Mouse (Mus musculus) left cerebral cortex, postnatal 14 days (tissue): ENCODE measurements around the gene Foxp1. TPM values are rescaled to one million over a fixed set of nuclear protein-coding genes. Genes with fewer than 3 reads are reported as not detected.

Experiments
- DNase-seq, 2 experiments: peaks; one replicate each; pipeline ENCODE4 v3.0.0; 2021 to 2022; ENCODE audit warnings: low spot score in 2 of 2, mixed read lengths in 1 of 2
- intact Hi-C: fragments of 180-260 bp; cut with DNase I; formaldehyde crosslinking; loops from one replicate; pipeline ENCODE4 v1.15.1; 2025
- total RNA-seq, 2 experiments: library from RNA; stranded (reverse); gene quantifications; 2 replicates each; pipeline ENCODE4 v1.2.3; 2021

The Foxp1 gene
- total RNA-seq, 2 experiments from 2014 or later = 137 to 149 TPM

DNA sequence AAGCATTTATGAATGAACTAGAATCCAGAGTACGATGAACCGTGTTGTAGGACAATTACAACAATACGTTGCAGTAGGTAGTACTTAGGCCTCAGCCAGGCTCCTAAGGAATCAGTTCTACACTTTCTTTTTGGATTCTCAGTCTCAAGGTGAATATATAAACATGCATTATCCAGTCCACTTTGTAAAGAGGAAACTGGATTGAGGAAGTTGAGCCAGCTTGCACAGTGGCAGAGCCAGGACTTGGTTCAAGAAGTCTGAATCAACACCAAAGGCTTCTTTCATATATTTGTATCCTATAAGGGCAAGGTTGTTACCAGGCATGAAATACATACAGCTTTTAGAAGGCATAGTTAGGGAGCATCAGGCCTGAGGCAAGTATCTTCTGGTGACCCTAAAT lies 178.2 kb downstream of the Foxp1 start:
- intact Hi-C loops = no loop called here
- no peak for DNase-seq

DNA sequence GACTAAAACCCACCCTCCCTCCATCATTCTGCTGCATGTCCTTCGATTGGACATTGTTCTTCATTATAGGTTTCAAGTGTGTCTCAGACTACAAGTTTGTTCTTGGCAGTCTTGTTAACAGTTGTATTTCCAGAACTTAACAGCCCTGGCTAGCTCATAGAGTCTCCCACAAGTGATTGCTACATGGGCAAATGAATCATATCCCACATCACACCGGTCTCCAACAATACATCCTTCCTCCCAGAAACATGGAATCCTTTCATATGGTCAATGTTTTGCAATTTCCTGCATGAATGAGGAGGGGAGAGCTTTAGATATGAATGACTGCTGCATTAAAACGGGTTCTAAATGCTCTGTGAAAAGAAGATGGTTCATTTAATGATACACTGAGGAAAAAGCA lies 178.7 kb downstream of the Foxp1 start:
- DNase-seq = no peak

DNA sequence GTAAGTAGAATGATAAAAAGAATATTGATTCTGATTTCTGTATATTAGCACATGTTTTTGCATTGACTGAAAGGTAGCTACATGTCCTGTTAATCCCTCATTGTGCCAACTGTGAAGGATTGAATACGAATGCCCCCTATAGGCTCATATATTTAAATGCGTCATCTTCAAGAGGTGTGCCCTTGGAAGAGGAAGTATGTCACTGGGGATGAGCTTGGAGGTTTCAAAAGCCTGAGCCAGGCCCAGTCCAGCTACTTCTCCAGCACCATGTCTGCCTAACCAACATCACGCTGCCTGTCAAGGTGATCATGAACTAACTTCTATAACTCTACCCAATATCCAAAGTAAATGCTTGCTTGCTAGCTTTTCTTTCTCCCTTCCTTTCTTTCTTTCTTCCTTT lies 180.1 kb downstream of the Foxp1 start:
- no peak for DNase-seq
- intact Hi-C loops = no loop called here

More for the DNA sequence above, 178.7 kb downstream of the Foxp1 start:
- intact Hi-C loops = no loop called here

DNA sequence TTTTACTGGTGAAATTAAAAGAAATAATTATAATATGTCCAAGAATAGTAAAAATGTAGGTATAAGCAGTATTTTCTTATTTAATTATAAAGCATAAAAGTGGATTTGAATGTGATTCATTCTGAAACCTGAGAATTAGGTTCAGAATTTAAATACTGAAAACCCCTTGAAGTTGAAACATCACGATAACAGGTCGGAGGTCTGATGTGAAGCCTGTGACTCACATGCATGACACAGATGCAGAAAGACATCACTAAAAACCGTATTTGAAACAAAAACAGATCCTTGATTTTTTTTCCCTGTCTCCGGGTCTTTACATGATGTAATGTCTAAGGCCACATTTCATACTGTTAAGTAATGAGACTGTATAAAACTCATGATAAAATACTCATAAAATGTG lies 181.6 kb downstream of the Foxp1 start:
- intact Hi-C loops = no loop called here
- no peak for DNase-seq

DNA sequence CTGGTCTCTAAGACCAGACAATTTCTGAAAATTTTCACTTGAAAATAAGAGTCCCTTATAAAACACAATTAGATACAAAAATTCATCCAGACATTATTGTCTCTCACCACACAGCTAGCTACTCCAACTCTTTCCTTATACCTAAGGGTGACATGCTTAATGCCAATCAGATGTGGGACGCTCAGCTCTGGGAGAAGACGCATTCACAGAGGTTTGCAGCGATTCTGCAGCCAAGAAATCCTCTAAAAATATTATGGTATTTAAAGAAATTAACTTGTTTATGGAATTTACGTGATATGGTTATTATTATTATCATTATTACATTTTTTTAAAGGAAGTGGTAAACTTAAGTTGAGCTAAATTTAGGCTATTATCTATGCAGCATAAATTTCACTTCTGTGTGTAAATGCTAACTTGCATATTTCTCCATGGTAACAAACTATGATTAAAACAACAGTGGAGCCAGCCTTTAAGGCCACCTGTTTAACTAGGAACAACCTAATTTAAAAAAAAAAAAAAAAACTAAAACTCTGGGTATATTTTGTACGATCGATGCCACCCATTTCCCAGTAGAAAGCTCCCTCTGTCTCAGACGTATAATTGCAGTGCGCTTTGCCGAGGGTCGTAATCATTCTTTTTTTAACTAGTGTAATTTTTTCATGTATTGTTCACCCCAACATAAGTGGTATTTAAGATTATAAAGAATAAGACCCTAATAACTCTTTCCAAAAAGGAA lies 182.4 kb downstream of the Foxp1 start:
- intact Hi-C loops = no loop called here
- DNase-seq = no peak

DNA sequence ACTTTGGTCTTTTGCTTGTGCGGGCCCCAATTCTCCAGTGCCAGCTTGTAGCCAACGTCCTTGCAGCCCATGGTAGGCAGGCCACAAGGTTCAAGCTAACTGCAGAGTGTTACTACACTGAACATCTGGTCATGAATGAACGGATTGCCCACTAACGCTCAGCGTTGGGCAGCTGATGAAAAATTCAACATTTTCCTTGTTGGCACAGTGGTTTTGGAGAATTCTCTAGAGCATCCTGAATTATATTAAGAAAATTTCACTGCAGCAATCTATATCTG lies 183.2 kb downstream of the Foxp1 start:
- DNase-seq = no peak
- intact Hi-C loops = no loop called here

DNA sequence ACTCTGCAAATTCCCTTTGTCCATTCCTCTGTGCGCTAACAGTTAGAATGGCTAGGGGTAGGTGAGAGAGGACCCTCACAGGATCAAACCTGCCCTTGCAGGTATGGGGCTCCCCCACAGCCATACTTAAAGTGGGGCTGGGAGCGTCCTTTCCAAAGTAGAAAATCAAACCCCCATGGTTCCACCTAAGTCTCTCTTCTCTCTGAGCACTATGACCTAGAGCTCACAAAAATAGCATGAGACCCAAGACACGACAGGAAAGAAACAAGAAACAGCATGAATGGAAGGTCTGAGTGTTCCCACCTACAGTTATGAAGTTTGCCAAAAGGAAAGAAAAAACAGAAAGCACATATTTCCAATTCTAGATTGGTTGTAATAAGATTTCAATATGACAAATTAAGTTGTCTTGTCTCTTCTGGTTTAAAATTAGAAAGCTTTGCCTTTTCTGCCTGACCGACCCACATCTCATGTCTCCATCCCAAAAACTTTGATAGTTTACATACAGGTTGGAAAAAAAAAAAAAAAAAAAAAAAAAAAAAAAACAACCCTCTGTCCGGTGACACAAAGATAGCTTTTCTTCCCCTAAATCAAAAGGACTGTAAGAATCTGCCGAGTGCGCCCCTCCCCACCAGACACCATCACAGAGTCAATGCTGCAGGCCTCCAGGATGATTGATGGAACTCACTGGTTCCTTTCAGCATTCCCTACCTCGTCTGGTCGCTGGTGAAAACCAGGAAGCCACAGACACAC lies 183.8 kb downstream of the Foxp1 start:
- intact Hi-C loops = no loop called here
- no peak for DNase-seq

DNA sequence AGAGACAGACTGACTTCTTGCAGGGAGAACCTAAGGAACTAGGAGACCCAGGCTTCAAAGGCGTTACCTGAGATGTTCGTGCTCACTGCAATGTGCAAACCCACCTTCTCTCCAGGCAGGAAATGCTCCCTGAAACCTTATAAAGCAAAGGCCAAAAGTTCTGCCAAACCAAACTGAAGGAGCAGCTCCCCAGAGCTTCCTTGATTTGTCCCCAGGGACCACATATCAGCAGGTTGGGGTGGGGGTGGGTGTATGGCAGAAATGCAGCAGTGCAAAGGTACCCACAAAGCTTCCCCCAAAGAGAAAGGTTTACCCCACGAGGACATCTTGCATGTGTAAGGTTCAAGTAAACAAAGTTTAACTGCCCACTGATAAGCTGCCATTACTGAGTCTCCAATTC lies 184.3 kb downstream of the Foxp1 start:
- intact Hi-C loops = no loop called here

DNA sequence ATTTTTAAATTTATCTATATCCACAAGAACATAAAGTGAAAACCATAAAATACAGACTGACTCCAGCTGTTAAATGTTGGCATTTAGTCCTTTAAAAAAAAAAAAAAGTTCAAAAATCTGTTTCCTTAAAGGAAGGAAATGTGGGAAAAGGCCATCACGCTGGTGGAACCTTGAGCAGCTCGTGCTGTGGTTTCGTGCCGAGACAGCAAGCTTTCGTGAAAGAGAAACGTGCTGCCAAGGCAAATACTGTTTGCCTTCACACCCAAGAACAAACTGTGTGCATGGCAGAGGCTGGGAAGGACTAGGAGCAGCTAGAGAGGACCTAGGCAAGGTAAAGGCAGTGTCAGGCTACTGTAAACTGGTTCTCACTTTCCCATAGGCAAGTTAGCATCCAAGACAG lies 184.9 kb downstream of the Foxp1 start:
- DNase-seq = peak; percentile 17 to 28
- intact Hi-C loops = no loop called here

More for the DNA sequence above, 184.3 kb downstream of the Foxp1 start:
- DNase-seq = no peak

DNA sequence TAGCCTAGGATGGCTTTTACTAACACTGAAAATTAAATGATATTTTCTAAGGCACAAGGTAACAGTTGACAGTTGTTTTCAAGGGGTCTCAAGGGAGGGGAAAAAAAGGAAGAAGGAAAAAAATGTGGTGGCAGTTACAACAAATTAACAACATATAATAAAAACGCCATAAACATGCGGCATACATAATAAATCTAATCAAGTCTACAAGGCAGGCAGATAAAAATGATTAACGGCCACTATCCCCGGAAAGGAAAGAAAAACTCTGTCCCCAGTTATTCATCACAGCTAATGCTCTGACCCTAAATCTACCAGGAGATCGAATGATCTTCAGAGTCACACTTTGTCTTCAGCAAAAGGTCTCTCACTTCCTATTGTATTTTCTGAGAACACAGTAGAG lies 186.3 kb downstream of the Foxp1 start:
- no peak for DNase-seq
- intact Hi-C loops = no loop called here

DNA sequence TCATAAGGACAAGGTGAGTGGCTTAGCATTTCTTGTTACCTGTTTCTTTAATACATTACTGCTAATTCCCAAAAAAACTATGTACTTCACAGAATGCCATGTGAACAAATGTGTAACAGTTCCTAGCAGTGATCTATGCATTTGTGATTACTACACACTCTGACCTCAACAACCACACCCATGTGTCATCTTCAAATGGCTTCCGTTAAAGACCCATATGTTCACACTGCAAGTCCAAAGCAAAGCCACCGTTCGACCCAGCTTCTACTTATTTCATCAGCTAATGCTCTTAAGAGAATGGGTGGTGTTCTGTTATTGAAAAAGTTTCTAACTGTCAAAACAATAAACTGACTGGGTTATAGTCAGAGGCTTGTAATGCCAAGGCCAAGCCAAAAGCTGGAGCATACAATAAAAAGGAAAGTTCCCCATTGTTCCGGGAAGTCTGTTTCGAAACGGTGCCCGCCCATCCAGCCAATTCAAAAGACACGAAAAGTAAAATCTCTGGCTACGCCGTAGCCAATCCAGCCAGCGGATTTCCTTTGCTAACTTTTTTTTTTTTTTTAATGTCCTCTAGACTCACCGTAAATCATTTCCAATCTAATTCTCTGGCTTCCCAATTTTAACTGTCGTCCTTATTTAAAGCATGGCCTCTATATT lies 187.2 kb downstream of the Foxp1 start:
- no peak for DNase-seq
- intact Hi-C loops = no loop called here

DNA sequence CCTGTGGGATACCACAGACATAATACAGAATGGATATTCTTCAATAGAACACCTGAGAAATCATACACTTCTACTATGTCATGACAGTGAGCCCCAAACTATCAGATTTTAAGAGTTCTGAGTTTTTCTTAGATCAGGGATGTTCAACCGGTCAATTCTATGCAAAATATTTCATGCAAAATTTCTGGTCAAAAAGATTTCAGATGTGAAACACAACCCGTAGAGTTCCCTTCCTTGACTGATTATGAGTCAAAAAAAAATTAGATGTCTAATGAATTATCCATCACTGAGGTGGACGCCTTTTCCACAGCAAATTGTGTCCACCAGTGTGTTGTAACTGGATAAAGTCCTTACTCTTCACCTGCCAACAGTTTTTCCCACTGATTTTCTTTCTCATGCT lies 188.3 kb downstream of the Foxp1 start:
- intact Hi-C loops = no loop called here
- DNase-seq = no peak

DNA sequence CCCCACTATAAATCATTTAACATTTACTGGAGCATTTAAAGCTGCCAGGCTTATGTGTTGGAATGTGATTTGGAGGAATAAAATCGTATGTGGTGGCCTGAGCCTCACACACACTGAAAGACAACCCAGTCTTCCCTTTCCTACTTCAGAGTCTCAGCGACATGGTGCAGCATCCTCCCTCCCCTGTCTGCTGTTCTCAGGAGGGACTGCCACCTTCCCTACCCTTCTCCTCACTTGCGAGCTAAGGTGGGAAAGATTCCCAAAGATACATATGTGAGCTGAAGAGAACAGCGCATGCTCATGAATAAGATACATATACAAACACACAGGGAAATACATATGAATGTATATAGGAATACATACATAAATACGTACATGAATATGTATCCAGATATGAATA lies 189.4 kb downstream of the Foxp1 start:
- no peak for DNase-seq
- intact Hi-C loops = no loop called here

DNA sequence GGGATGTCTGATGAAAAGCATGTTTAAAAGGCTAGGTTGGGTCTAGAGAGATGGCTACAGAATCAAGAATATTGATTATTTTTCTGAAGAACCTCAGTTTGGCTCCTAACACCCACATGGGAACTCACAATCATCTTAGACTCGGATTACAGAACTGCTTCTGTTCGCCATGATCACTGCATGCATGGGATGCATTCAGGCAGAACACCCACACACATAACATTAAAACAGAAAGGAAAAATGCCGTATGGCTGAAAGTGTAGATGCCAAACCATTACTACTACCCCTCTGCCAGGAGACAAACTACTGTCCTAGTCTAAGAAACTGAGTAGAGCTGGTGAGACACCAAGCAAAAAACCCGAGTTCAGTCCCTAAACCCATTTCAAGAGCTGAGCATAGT lies 192.4 kb downstream of the Foxp1 start:
- intact Hi-C loops = no loop called here
- DNase-seq = no peak

DNA sequence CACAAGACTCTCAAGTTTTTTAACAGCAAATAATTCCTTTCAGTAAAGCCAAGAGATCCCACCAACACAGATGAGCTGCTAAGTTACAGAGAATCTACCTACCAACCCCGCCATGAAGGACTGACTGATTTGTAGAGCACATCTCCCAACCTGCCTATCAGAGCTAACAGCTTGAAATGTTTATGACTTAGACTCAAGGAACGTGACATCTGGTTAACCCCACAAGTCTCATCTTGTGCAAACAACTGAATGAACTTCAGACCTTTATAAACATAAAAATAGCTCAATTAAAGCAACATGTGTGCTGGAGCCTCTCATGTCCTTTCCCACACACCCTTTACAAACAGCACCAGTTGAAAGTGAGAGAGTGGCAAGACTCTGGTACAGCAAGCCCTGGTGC lies 193.9 kb downstream of the Foxp1 start:
- DNase-seq = no peak
- intact Hi-C loops = no loop called here

DNA sequence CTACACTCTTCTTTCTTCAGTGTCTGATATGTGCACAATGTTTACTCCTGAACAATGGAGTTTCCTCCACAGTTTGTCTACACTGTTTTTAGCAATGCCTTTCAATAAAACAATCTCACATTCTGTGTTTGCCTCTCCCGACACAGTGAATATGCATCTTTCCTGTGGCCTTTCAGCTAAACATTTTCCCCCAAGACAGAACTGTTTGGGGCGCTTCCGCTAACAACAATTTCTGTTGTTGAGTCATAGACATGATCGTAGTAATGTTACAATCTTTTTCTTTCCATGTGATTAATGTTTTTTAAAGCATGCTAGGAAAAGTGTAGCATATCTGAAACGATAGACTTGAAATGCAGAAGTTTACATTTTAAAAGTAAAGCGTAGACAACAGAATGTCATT lies 194.4 kb downstream of the Foxp1 start:
- intact Hi-C loops = no loop called here
- no peak for DNase-seq

DNA sequence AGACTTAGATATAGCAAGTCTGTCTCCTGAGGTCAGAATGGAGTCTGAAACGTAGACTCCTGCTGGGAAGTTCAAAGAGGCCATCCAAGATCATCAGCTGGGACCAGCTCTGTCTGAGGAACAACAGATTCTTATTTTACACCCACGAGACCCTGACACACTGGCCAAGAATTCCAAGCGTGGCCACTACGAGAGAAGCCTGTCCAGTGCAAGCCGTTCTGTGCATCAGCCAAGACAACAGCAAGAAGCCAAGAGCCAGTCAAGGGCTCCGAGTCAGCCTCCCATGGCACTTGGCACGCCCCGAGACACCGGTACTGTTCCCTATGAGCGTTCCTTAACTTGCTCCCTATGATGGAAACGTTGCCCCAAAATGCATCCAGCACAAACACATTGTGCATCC lies 194.8 kb downstream of the Foxp1 start:
- no peak for DNase-seq
- intact Hi-C loops = no loop called here

DNA sequence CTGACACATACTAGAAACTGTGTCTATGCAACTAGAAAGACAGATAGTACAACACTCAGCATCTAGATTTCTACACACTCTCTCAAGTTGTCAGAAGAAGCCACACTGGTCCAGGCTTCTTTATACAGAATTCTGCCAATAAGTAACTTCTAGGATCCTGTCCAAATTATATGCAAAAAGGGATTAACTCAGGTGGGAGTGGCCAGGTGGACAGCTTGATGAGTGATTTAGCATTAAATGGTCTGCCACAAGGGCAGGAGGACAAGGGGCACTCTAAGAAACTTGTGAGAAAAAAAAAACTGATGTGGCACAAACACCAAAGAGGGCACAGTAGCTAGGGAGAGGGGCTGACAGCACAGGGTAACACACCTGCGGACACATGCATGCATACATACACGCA lies 196.6 kb downstream of the Foxp1 start:
- intact Hi-C loops = no loop called here
- DNase-seq = no peak

DNA sequence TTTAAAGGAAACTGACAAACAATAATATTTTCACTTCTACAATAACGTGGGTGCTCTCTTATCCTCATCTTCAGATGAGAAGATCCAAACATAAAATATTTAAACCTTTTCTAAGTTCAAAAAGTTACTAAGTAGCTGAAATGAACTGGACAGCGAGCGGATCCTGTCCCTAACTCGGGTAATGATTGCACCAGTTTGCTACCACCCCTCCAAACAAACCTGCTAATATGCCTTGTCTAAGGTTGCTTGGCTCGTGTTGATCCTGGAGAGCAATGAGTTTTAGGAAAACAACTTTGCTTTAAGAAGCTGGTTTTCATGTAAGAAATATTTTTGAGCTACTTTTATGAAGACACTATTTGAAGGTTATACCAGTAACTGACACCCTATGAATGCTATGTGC lies 197.1 kb downstream of the Foxp1 start:
- intact Hi-C loops = no loop called here
- no peak for DNase-seq

DNA sequence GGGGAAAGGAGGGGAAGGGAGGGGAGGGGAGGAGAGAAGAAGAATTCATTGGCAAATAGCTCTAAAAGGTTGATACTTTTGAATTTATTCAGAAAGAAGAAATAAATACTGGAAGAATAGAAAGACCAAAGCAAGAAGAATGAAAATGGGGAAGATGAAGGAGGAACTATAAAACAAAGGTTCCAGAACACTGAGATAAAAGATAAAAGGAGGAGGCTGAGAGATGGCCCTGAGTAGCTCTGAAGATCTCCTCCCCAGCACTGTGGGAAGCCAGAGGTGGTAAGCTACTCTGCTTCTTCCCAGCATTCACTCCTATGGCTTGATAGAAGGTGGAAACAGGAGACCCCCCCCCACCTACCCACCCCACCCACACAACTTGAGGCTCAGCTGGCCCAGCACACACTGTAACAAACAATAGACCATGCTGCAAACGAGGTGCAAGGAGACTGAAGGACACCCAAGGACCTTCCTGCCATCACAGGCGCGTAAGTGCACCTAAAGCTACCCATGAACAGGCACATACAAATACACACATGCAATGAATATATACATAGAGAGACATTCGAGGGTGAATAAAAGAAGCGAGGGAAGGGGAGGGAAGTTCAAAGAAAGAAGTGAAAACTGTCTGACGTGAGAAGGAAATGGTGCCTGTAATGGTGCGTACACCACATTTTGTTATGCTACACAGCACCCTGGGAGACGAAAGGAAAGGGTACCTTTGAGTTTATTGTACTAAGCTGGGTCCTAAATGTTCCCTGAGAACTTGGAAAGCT lies 200.2 kb downstream of the Foxp1 start:
- DNase-seq = no peak
- intact Hi-C loops = no loop called here
